Mouse (Mus musculus): ENCODE measurements at regions not wholly inside any gene's neighbourhood (a gene's known extent, or its start where the extent isn't known, plus 50 kb on each side); places are given as distances from the start of the nearest gene placed in this dataset.
"Not testable (repeated sequence)": the region's sequence is repeated elsewhere in the genome, so short reads cannot be mapped to it uniquely, and the experiment has no call there.

DNA sequence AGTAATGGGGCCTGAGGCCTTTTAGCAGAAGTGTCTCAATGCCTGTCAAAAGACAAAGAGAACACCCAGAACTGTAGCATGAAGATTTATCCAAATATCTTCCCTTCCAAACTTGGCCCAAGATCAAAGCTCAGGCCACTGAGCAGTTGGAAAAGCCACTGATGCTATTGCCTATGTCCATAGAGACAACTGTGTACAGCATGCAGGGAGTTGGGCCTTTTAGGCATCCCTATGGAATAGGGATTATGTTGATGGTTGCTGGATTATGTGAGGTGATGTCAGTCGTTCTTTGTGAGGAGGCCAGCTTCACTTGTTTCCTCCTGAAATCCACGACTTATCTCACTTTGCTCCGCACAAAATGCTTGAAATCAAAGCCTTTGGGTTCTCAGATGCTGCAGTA lies 153.1 kb upstream of the Gm17728 start:
- no peak for DNase-seq (ENCODE audit: low spot score)

DNA sequence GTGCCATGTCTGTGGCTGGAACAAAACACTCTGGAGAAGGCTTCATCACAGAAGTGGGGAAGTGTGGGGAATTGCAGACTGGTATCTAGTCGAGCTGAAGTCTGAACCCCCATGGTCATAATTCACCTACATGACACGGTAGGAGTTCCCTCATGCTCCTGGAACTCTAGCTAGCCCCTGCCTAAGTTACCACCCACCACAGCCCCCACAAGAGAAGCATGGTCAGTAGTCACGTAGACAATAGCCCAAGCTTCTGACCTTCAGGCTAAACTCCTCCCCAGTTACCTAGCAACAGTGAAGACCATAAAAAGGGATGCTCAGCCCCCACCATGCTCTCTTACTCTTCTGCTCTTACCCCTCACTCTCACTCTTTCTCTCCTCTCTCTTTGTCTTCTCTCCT lies 143.8 kb upstream of the Gm17728 start:
- DNase-seq (ENCODE audit: low spot score), result not testable (repeated sequence)

DNA sequence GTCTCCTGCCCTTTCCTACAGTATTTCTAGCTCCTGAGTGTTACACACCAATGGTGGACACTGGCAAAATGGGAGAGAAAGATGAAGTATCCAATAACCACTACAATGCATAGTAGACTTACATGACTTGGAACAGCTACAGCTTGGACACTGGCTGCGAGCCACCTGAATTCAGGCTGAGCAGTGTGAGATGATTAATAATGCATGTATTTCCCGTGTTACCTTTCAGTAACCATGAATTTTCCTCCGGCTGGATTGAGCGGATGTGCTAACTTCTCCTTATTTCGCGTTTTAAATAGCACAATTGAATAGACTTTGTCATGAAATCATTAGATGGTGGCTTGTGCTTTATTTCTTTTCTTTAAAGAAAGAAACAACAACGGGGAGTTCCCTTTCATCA lies 142.4 kb upstream of the Gm17728 start:
- DNase-seq (ENCODE audit: low spot score), result no peak

DNA sequence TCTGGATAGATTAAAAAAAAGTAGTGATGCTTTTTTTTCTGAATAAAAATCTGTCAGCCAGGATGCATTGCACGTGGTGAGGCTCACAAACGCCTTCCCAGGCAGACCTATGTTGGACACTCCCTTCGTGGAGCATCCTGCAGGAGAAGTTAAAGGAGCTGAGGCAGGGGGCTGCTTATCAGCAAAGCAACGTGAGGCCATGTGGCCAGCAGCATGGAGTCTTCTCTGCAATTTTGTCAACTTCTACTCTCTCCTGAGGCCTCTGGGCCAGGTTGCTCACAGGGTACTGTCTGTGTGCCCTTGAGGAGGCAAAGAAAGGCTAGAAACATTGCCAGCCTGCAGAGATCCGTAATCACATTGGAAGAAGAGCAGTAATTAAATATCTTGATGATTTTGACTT lies 140.0 kb upstream of the Gm17728 start:
- no peak for DNase-seq (ENCODE audit: low spot score)

DNA sequence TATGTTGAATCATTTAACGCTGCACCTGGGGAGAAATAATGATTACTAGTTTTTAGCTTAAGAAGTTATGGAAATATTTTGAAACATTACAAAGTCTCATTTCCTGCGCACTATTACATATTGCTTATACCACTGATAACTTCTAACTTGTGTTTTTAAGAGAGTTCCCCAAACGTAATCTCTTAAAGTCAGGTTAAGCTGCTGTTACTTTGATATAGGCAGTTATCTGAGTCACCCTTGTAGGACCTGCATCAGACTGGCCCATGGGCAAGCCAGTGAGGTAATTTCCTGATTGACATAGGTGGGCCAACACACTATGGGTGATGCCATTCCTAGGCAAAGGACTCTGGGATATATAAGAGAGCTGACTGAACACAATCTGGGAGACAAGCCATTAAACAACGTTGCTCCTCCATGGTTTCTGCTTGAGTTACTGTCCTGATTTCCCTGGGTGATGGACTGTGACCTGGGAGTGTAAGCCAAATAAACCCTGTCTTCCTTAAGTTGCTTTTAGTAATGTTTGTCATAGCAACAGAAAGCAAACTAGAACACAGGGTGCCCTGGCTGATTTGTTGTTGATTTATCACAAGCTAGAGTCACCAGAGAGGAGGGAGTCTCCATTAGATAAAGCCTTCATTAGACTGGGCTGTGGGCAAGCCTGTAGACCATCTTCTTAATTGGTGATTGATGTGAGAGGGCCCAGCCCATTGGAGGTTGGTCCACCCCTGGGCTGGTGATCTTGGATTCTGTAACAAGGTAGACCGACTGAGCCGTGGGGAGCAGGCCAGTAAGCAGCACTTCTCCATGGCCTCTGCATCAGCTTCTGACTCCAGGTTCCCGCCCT lies 139.3 kb upstream of the Gm17728 start:
- DNase-seq (ENCODE audit: low spot score), result no peak

DNA sequence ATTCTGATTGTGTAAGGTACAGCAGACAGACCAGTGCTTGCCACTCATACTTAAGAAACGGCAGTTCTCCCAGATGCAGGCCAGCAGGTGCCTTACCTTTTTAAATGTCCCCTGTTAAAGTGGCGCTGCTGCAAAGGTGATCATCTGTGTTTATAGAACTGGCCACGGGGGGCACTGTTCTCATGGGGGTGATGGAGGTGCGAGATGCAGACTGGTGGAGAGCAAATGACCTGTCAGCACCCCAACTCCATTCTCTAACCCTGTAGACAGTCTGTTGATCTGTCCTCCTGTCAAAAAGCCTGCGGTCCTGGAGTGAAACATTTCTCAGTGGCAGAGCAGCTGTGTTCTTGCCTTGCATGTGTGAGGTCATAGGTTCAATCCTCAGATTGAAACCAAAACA lies 135.4 kb upstream of the Gm17728 start:
- no peak for DNase-seq (ENCODE audit: low spot score)

DNA sequence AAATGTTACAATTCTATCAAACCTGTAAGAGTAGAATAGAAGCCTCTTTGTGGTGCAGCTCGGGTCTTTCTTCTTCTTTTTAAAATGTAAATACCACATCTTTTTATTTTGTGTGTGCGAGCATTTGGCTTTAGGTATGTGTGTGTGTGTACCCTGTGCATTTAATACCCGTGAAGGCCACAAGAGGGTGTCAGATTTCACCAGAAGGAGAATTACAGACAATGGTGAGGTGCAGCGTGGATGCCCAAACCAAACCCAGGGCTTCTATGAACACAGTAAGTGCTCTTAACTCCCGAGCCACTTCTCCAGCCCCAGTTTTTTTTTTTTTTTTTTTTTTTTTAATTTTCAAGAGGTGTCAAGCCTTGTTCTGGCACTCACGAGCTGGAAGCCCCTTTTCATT lies 135.0 kb upstream of the Gm17728 start:
- DNase-seq (ENCODE audit: low spot score), result no peak

DNA sequence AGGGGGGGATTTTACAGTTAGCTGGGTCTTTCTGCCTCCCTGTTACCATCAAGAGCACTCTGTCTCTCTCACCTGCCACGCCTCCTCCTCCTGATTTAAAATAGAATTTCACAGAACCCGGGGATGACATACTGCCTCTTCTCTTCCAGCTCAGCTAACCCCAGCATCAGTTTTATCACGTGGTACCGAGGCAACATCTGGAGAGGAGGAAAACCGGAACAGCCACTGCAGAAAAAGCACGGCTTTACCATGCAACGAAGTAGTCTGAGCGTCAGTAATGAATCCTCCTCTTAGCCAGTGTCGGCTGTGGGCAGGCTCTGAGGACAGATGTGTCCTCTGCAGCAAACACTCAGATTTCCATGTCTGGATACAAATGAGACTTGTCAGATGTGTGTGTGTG lies 134.2 kb upstream of the Gm17728 start:
- DNase-seq (ENCODE audit: low spot score), result no peak

DNA sequence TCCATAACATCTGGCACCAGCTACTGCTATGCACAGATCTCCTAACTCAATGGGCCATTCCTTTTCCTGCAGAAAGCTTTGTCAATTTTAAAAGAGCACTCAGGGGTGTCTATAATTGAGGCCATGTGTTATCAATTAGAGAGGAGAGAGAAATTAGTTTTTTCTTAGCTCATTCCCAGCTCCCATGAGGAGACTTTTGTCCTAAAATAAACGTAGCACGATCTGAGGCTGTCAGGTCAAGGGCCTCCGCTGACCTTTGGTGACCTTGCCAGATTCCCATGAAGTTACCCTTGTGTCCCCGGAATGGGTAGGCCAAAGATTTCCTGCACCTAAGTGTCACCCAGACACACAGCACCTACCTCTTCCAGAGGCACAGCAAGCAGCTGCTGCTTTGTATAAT lies 130.3 kb upstream of the Gm17728 start:
- no peak for DNase-seq (ENCODE audit: low spot score)

DNA sequence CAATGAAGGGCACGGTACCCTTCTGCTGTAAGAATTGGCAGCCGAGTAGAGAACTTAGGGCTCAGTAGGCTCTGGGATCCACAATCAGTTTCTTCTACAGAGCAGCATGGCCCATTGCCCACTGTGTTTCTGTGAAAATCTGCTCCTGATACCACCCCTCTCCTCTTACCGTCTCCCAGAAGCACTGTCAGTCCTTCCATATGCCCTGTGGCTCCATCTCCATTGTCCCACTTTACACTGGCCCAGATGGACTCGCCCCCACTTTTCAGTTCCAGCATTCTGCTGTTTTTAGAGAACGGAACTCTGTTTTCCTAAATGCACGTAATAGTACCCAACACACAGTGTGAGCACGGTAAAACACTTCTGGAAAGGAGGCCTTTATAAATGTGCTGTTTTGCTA lies 129.6 kb upstream of the Gm17728 start:
- DNase-seq (ENCODE audit: low spot score), result no peak

DNA sequence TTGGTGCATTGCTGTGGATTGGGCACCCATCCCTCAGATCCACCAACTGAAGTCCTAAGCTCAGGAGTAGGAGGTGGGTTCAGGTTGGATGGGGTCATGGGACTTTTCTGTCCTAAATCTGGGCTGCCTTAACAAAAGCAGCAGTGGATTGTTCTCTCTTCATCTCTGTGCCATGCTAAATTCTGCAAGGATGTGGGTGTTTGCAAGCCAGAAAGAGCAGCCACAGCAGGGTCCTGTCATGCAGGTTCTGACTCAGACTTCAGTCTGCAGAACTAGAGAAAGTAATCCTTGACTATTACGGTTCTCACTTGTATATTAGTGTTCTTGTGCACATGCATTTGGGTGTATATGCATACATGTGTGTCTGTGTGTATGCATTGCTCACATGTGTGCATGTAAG lies 125.5 kb upstream of the Gm17728 start:
- DNase-seq (ENCODE audit: low spot score), result no peak

DNA sequence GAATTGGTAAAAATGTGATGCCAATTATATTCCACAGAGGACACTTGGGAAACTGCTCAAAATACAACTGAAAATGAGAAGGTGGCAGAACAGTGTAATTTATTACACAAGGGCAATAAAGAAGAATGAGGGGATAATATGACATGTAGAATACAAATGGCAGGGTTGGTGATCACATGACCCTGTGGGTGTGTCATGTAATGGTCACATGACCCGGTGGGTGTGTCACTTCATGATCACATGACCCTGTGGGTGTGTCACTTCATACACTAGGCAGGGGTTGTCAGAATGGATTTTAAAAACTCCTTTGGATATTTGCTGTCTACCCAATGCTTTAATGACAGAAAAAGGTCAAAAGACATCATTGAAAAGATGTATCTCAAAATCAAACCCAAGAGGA lies 123.6 kb upstream of the Gm17728 start:
- no peak for DNase-seq (ENCODE audit: low spot score)

DNA sequence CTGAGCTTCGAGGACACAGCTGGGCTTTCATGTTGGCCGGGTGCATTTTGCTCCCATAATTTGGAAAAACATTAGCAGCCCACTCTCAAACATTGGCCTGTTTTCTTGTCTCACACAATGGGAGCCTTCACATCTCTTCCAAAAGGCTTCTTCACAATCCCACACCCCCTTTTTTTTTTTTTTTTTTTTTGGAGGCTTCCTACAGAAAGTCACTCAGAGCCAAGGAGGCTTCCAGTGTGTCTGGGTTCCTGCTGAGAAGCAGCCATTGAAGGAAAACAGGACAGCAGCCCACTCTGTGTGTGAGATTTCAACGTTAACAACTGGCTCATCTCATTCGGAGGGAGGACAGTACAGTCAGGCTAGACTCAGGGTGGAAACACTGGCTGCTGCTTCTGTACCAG lies 120.8 kb upstream of the Gm17728 start:
- DNase-seq (ENCODE audit: low spot score), result no peak

DNA sequence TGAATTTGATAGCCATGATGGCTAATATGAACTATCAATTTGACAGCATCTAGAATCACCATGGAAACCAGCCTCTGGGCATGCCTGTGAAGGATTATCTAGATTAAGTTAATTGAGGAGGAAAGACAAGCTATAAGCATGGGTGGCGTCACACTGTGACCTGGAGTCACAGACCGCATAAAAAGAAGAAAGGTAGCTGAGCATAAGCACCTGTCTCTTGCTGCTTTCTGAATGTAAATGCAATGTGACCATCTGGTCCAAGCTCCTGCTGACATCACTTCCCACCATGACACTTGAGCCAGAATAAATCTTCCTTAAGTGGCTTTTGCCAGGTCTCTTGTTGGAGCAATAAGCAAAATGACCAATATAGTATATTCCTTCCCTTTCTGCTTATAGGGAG lies 113.4 kb upstream of the Gm17728 start:
- DNase-seq (ENCODE audit: low spot score), result no peak

DNA sequence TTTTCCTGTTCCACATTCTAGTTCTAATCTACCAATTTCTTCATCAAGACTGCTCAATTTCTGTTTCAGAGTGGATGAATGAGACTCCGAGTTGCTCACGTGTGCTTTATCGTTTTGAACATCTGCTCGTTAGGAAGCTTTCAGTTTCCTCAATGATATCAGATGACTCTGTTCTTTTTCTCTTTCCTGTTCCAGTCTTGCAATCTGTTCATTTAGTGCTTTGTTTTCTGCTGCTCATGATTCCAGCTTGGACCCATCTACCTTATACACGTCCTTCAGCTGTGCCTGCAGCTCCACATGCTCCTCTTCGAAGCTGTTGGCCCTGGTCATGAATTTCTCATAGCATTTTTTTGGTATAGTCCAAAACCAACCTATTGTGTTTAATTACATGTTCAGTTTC lies 99.1 kb upstream of the Gm17728 start:
- DNase-seq (ENCODE audit: low spot score), result no peak

DNA sequence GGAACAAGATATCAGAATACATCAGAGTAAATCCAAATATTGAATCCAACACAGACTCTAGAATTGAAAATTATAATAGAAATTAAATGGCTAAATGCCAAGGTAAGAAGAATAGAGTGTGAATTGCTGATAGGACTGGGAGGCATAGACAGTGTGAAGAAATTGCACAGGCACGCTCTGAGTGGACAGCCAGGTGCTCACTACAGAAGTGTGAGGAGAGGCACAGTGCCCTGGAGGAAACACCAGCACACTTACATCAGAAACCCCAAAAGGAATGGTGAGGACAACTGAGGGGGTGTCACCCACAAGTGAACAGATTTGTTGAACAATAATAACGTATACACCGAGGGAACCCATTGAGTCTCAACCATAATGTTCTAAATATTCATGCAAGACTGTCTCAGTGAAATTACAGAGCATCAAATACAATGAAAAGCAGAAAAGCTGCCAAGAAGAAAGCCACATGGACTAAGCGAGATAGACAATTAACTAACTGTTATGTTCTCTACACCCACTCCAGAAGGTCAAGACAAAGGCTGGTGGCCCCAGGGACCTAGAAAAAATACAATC lies 92.9 kb upstream of the Gm17728 start:
- DNase-seq (ENCODE audit: low spot score), result no peak

DNA sequence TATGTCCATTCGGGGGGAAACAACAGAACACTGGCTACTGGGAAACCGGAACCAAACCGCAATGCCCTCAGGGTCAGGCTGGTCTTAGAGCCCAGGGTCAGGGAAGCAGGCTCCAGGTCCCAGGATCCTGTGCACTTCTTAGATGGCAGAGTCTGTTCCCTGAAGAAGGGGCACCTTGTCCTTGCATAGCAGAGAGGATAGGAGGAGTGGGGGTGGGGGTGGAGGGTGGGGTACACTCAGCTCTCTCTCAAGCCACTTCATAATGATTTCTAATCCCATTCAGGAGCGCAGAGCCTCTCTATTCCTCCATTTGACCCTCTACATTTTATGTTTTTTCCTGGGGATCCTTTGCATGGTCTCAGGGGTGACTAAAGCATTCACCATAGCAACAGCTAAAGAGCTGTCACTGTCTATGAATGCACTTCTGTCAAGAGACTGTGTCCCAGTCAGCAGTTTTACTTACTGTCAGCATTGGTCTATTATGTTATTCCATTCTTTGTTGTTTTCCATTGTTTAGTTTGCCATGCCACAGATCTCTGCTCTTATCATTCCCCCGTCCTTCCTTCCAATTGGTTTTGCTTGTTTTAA lies 64.2 kb upstream of the Gm17728 start:
- DNase-seq (ENCODE audit: low spot score), result no peak
